Mouse (Mus musculus) T-cell, adult 2 months (primary cell): ENCODE measurements around the gene Luc7l3.
"Not testable (repeated sequence)": the region's sequence is repeated elsewhere in the genome, so short reads cannot be mapped to it uniquely, and the experiment has no call there.

ENCODE experiments used
- DNase-seq: peaks from one replicate; pipeline ENCODE4 v3.0.0; 2022; ENCODE audit warnings: low spot score

The Luc7l3 gene

DNA sequence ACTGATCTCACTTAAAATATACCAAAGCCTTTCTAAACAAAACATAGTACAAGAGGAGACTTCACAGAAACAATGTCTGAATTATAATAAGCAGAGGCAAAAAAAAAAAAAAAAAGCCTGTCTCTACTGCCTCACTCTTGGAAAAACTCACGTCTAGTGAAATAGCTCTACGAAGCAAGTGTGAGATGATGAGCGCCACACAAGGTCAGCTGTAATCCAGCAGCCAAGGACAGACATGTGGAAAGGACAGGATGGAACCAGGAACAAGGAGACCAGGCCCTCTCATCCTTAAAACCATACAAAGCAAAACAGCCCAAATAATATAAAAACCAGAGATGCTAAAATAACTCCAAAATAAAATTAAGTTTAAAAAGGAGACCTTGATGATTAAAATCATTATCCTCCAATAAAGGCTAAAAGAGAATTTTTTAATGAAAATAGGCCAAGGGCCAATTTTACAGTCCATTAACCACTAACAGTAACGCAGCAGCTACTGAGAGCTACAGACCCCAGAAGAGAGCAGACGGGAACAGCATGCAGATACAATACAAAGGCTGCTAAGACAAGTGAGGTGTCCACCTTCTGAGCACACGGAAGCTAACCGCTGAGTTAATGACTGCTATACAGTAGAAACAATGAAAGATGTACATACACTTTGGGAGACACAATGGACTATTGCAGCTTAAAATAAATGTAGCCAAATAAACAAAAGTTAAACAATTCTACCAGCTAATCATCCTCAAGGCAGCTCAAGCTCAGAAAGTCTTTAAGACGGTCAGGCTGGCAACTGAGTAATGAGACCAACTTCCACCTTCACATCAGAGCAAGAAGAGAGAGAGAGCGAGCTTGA, 26.6 kb downstream of the Luc7l3 start:
- DNase-seq, result no peak

DNA sequence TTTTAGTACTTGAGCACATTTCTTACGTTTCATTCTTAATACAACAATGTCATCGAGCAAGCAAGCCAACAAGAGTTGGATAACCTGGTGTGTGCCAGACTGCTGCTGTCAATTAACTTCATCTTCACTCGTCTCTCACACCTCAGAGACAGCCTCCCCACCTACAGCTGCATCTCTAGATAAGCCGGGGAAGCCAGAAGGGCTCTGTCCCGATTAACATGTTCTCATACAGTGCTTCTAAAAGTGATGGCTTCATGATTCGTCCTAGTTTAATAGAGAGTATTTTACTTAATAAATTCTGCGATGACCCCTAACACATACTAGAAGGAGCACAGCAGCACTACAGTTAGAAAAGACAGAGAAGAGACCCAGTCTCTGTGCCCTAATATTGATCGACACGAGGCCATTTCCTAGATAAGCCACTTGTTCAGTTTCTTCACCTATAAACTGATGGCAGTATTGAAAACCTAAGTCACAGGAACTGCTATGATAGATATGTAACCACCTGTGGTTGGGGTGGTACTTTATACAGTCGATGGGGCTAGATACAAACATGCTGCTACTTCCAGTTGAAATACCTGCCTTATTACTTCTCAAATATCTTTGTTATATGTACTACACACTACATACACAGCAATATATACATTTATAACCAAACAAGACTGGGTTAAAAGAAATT, 31.6 kb downstream of the Luc7l3 start:
- DNase-seq, result no peak

DNA sequence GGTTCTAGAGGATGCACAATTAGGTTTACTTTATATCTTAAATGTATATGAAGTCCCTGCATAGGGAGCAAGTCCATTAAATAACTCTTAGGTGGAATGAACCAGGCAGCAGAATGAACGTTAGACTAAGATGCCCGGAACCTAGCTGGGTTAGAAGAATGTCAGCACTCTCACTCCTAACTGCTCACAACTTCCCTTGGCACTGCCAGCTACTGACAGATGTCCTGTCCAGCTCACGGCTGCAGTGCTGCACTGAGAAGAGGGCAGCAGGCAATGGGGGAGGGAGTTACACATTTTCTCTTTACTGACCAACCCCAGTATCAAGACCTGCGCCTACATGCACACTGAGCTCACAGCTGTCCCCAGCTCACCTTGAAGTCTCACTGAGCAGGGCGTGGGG, 34.7 kb downstream of the Luc7l3 start:
- DNase-seq, result no peak

DNA sequence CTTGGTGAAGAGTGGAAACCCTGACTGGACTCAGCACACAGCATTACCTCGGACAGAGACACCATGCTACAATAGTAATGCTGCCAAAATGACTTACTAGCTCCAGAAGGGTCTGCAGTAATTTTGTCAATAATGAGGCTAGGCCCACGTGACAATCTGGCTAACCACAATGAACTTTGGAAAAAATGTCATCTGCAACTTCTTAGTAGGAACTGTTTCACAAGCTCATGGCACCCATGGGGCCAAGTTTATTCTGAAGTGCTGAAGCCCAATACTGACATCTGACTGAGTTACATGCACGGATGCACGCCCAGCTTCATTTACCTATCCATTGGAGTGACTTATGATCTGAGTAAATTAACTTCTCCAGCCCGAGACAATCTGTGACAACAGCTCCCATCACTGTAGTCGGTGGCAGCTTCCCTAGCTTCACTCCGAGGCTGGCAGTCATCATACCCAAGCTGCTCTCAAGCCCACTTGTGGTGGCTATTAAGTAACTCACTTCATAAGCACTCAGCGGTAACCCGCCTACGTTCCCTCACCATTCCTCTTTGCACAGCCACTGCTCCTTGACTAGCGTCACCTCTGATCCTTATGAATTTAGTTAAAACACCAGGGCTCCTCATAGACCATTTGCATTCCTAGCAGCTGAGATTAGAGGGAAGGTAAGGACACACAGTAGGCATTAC, 35.8 kb downstream of the Luc7l3 start:
- DNase-seq, result no peak

DNA sequence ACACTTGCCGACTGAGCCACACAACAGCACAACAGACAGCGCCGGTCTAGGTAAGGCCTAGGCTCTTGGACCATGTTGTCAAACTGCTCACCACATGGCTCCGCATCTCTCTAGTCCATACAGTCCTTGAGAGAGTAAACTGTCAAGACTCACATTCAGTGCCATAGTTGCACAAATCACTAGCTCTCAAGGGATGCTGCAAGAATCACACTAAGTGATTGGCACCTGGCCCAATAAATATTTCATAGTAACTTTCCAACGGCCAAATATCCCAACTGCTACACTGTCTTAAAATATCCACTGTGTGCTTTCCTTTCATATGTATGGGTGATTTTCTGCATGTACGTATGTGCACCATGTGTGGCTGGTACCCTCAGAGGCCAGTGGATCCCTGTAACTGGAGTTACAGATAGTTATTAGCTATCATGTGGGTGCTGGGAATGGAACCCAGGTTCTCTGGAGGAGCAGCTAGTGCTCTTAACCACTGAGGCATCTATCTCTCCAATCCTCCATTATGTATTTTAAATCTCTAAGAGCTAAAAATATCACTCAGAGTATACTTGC, 38.2 kb downstream of the Luc7l3 start:
- no peak for DNase-seq

DNA sequence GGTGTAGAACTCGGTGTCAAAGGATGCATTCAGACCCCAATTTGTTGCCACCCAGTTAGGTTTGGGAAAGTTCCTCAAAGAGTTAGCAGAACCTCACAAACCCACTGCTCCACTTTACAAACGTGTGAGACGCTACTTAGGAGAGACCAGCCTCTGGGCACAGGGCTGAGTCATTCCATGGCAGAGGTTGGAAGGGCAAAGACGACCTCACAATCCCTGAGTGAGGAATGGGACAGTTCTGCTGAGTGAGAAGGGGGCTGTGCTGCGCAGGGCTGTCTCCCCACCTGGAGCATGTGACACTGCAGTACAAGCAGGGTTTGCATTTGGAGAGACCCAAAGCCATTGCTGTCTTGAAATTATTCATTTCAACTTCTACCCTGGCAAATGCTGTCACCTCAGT, 39.5 kb downstream of the Luc7l3 start:
- no peak for DNase-seq

DNA sequence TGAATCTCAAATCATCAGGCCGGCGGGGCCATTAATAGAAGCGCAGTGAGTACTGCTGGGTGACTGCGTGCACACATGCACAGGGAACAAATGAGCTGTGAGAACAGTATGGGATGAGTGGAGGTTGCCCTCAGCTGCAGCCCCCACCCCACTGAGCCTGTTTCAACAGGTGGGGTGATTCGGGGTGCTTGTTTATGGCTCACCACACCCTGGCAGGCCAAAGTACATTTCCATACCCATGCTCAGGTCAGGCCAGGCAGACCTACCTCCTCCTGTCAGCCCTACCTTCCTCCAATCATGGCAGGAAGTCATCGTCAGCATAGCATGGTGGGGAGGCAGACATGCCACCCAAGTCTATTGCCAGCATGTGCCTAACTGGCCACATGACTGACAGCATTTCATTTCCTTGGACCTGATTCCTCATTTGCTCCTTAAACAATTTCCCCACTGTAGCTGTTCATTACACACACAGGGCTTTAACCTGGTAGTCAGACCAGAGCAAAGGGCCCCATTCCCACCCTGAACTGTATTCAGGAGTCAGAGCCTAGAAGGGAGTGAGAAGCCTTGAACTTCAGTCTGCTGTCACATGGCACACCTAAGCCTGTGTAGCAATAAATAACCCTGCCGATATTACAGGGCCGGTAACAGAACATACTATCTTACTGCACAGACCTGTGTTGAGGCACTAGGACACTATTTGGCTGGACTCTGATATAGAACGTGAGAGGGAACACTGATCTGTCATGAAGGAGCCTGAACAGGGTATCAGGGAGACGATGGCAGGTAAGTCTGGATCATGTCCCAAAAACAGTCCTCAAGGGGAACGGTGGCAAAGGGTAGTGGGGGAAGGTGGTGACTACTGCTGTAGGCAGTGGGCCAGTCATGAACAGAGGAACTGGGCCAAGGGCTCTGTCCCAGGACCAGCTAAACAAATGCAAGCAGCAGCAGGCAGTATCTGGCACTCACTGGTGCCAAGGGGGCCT, 40.3 kb downstream of the Luc7l3 start, which contains the start of gene Gm21885:
TSS of gene Gm21885 (plus strand) at position 675 of the 983 bp plus-strand sequence.
- DNase-seq, result no peak

DNA sequence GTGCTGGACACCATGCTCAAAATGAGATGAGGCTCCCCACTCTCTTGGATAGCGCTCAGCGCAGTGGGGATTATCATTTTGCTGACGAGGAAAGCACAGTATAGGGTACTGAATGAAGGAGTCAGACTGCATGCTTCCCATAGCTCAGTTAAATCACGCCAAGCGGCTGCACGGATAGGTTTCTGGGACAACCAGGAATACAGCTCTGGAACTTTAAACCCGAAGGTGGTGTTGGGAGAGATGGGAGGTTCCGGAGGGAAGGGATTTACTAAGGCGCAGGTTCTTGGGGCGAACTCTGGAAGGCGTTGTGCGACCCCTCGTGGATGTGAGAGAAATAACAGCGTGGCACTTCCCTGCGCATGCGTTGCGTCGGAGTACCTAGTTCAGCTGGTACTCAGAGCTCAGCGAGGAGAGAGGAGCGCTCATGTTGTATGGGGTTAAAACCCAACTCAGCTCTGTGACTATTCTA, 44.9 kb downstream of the Luc7l3 start:
- peak; percentile 75 for DNase-seq

DNA sequence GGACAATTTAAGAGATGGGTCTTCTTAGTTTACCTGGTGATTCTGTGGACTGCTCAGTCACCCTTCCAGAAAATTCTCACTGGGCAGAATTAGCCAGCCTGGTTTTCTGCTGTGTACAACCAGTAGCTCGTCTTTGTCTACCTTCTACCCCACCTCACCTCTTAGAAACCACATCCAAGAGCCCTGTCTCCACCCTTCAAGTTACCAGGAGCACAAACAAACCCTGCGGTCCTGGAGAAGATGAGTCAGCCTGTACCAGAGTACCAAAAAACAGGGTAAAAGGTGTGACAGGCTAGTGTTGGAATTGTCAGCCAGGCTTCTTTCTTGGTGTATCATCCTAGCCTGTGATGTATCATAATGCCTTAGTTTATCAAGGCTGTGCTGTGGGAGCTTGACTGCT, 46.1 kb downstream of the Luc7l3 start:
- peak; percentile 76 for DNase-seq

DNA sequence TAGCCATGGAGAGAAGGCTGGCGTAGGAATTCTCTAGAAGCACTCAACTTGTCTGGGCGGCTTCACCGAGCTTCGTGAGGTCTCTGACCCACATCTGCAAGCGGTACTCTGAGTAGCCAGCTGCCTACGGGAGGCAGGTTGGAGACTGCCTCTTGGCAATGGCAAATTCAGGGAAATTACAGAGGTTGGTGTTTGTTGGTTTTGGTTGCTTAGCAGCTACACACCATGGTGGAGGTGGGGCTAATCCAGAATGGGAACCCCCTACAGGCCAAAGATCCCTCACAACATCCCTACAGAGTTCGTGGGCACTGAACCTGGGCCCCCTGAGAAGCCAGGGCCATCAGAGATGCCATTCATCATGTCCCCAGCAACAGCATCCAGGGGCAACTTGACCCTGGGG, 46.6 kb downstream of the Luc7l3 start:
- no peak for DNase-seq

DNA sequence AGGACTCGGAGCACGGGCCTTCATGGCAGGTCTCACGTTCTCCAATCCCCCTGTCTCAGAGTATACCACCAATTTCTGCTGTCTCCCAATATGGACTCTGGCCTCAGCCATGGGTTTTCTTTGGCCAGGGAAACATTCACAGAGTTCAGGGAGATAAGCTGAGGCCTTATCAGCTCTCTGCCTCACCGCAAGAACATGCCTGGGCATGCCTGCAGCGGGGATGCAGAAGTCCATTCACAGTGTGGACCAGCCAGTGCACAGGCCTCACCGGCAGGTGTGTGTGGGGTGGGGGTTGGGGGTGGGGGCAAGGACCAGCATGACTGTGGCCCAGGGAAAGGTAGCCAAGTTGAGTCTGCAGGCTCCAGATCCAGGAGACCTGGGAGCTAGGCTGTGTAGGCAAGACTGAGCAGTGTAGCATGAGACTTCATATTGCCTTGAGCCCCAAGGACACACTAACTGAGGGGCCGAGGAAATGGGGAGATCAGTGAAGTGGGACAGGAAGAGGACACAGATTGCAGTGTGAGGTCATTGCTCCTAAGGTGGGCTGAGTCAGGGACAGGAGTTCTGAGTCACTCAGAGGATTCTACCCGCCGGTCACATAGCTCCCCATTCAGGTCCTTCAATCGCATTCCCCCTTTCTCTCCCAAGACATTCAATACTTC, 47.5 kb downstream of the Luc7l3 start:
- DNase-seq, result no peak

- no peak for DNase-seq
Observed at GRCm38 (mm10) chr11:94272960-94273927, 48.5 kb downstream of the Luc7l3 start.

DNA sequence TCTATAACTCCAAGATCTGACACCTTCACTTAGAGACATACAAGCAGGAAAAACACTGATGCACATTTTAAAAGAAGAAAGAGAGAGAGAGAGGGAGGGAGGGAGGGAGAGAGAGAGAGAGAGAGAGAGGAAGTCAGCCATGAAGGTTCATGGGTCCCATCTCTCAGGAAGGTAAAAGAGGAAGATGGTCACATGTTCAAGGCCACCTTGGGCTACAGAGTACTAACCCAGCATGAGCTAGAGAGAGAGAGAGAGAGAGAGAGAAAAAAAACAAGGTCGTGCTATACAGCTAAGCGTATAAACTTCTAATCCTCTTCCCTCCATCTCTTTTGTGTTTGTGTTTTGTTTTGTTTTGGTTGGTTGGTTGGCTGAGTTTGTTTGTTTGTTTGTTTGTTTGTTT, 50.8 kb downstream of the Luc7l3 start:
- DNase-seq, result no peak

DNA sequence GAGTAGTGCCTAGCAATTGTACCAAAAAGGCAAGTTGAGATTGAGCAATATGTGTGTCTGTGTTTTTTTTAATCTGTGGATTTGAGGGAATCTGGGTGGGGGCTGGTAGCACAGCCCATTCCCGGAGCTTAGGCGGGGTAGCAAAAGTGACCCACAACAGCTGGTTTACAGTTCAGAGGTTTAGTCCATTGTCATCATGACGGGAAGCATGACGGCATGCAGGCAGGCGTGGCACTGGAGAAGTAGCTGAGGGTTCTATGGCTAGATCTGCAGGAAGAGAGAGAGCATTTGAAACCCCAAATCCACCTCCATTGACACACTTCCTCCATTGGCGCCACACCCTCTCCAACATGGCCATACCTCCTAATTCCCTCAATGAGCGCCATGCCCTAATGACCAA, 51.9 kb downstream of the Luc7l3 start:
- no peak for DNase-seq

GRCm38 (mm10) chr11:94268761-94269160, 53.0 kb downstream of the Luc7l3 start:
- no peak for DNase-seq

GRCm38 (mm10) chr11:94266155-94266554, 55.6 kb downstream of the Luc7l3 start:
- DNase-seq, result not testable (repeated sequence)

DNA sequence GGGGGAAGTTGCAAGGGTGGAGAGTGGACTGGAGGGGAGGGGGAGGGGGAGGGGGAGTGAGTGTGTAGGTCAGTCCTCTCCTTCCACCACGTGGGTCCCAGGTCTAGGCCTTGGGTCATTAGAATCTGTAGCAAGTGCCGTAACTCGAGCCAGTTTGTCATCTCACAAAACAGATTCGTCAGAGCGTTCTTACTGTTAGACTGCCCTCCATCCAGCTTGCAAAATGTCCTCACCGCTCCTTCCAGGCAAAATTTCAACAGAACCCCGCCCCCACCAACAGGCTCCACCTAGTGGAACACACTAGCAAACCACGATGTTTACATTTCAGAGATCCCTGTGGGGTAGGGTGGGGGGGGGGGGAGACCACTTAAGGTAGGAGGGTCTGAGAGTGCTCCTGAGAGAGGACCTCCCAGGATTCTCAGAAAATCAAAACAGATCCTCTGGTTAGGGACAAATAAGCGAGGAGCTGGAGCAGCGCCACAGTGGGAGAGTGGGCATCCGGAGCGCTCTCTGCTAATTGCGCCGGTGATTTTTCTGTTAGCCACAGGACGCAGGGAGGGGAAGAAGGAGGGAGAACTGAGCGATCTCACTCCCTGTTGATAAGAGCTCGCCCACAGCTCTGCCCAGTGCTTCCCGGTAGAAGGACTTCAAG, 56.5 kb downstream of the Luc7l3 start:
- no peak for DNase-seq

- DNase-seq, result no peak
Observed at GRCm38 (mm10) chr11:94261585-94262370, 60.0 kb downstream of the Luc7l3 start.
